Mouse (Mus musculus) layer of hippocampus, postnatal 10 days (tissue): Measurements from ENCODE around the gene Gstp2. TPM values are rescaled to one million over a fixed set of nuclear protein-coding genes. Genes with fewer than 3 reads are reported as not detected.
"Not testable (repeated sequence)": the region's sequence is repeated elsewhere in the genome, so short reads cannot be mapped to it uniquely, and the experiment has no call there.

ENCODE experiments used
- DNase-seq, 2 experiments: peaks; one replicate each; pipeline ENCODE4 v3.0.0; 2021; ENCODE audit warnings: low spot score in 2 of 2
- total RNA-seq, 2 experiments: library from RNA; stranded (reverse); gene quantifications; 2 replicates each; pipeline ENCODE4 v1.2.3; 2021

Gstp2 gene
- total RNA-seq, 2 experiments from 2014 or later: 18.5 to 23.6 TPM

GRCm38 (mm10) chr19:4051741-4052515 is 6.1 kb upstream of the Gstp2 start:
- peak; percentile 62 to 69 for DNase-seq

- no peak for DNase-seq
Measured at GRCm38 (mm10) chr19:4051016-4051415, 5.2 kb upstream of the Gstp2 start.

- DNase-seq: not testable (repeated sequence)
Measured at GRCm38 (mm10) chr19:4049069-4049468, 3.2 kb upstream of the Gstp2 start.

- peak; percentile 78 to 83 for DNase-seq
Measured at GRCm38 (mm10) chr19:4047859-4048258, 2.0 kb upstream of the Gstp2 start.

GRCm38 (mm10) chr19:4046866-4047254 is 1.0 kb upstream of the Gstp2 start:
- DNase-seq: no peak

- DNase-seq: not testable (repeated sequence)
Measured at GRCm38 (mm10) chr19:4044109-4044508, 1.7 kb downstream of the Gstp2 start.

GRCm38 (mm10) chr19:4042124-4042523 is 3.7 kb downstream of the Gstp2 start:
- no peak for DNase-seq

- DNase-seq: not testable (repeated sequence)
Measured at GRCm38 (mm10) chr19:4041500-4041899, 4.3 kb downstream of the Gstp2 start.

- not testable (repeated sequence) for DNase-seq
Measured at GRCm38 (mm10) chr19:4040941-4041340, 4.9 kb downstream of the Gstp2 start.

GRCm38 (mm10) chr19:4037788-4038232 is 8.0 kb downstream of the Gstp2 start, which contains the start of gene Gstp1:
Gene Gstp1, minus strand, starts transcription at chr19:4037985.
- DNase-seq: peak; percentile 78 to 87

- DNase-seq: not testable (repeated sequence)
Measured at GRCm38 (mm10) chr19:4037154-4037787, 8.6 kb downstream of the Gstp2 start.

GRCm38 (mm10) chr19:4036327-4037045 is 9.3 kb downstream of the Gstp2 start:
- DNase-seq: no peak

- DNase-seq: no peak
Measured at GRCm38 (mm10) chr19:4033742-4034141, 12.1 kb downstream of the Gstp2 start.

- no peak for DNase-seq
Measured at GRCm38 (mm10) chr19:4033298-4033697, 12.5 kb downstream of the Gstp2 start.

GRCm38 (mm10) chr19:4032668-4033067 is 13.2 kb downstream of the Gstp2 start:
- DNase-seq: no peak

- no peak for DNase-seq
Measured at GRCm38 (mm10) chr19:4027576-4027975, 18.2 kb downstream of the Gstp2 start.

GRCm38 (mm10) chr19:4023185-4023584 is 22.6 kb downstream of the Gstp2 start:
- DNase-seq: no peak

- peak; percentile 77 to 83 for DNase-seq
Measured at GRCm38 (mm10) chr19:4018743-4019583, 26.9 kb downstream of the Gstp2 start.

GRCm38 (mm10) chr19:4017921-4018587 is 27.8 kb downstream of the Gstp2 start:
- DNase-seq: no peak

- no peak for DNase-seq
Measured at GRCm38 (mm10) chr19:4015635-4016034, 30.2 kb downstream of the Gstp2 start.
